Mouse (Mus musculus): ENCODE data around the gene Adarb1.

DNA sequence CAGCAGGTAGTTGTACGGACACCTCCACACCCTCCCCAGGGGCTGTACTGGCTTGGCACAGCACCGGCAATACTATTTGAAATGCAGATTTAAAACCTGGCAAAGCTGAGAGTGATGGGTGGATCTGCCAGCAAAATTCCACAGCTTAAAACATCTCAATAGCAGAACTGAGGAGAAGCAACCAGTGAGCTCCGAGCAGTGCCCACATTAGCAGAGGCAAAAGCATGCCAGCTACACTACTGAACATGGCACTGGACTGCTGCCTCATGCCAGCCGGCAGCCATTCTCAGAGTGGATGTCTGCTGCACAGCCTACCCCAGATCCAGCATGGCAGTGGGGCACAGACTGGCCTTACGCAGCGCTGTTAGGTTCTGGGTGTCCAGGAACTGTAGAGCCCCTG is 93.4 kb downstream of the Adarb1 start:
- no peak for TF ChIP-seq POLR2A (IDR thresholded peaks at IDR 0.05; ENCODE audit: control insufficient read depth, low read depth, low read length)
- TF ChIP-seq CTCF (IDR thresholded peaks at IDR 0.05; ENCODE audit: control insufficient read depth, insufficient read depth, insufficient replicate concordance, low read depth, low read length) = 0 out of 2 replicates have a peak, but pooled peaks have one; percentile 1

Data from testis, adult 2 months (tissue).